Mouse (Mus musculus) c-Kit-positive CD71-negative TER-119-negative erythroid progenitor cells, embryonic 14.5 days (primary cell): ENCODE data around the gene Tube1.
"Not testable (repeated sequence)": the region's sequence is repeated elsewhere in the genome, so short reads cannot be mapped to it uniquely, and the experiment has no call there.

Source experiments
- DNase-seq: peaks from one replicate; pipeline ENCODE4 v3.0.0-alpha.2; 2013; ENCODE audit warnings: low read depth

The Tube1 gene

DNA sequence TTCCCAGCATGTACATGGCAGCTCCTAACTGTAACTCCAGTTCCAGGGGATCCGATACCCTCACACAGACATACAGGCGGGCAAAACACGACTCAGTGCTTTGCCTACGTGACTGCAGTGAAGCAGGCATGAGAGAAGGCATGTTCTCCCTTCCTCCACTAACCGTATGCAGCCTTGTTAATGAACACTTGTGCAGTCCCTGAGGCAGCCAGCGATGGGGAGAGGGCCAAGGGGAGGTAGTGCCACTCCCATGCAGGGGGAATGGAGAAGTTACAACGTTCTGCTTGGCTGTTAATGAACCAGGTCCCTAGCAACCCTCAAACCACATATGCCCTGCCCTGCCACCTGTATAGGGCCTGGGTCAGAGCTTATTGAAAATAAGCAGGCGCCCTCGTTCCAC, 35.9 kb downstream of the Tube1 start:
- no peak for DNase-seq

DNA sequence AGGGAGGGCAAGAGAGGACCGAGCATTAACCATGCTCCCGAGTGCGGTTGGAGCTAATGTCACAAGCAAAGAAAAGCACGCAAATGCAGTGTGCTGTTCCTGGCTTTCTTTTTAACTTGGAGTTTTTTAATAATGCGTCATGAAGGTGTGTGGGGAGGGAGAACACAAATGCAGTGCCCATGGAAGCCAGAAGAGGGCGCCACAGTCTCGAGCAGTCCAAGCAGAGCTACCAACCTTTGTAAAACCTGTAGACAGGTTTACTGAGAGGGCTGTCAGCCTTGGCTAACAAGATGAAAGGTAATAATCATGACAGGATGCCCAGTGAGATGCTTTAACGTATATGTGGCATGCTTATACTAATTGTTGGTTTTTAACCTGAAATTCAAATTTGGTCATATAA, 36.4 kb downstream of the Tube1 start:
- peak; percentile 42 for DNase-seq

DNA sequence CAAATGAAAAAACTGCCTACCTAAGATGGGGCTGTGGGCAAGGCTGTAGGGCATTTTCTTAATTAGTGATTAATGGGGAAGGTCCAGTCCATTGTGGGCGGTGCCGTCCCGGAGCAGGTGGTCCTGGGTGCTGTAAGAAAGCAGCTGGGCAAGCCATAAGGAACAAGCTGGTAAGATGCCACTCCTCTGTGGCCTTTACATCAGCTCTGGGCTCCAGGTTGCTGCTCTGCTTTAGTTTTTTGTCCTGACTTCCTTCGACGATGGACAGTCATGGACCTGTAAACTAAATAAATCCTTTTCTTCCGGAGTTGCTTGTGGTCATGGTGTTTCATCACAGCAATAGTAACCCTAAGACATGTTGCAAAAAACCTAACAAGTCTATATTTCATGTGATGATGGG, 36.9 kb downstream of the Tube1 start:
- DNase-seq: no peak

DNA sequence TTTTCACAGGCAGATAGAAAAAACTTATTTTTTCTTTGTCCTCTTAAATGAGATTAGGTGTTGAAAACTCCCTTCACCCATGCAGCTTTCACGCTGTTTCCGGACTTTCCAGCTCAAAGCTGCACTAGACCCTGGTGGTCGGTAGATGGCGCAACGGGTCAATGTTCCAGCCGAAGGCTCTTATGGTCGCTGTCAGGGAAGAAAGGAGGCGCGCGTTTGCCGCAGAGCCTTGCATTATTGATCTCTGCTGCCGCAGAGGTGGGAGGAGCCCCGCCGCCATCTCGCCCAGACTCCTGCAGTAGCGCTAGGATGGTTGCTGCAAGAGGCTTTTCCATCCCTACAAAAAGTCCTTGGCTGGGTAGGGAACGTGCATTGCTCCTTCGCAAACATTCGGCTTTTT, 37.4 kb downstream of the Tube1 start:
- peak; percentile 85 for DNase-seq

DNA sequence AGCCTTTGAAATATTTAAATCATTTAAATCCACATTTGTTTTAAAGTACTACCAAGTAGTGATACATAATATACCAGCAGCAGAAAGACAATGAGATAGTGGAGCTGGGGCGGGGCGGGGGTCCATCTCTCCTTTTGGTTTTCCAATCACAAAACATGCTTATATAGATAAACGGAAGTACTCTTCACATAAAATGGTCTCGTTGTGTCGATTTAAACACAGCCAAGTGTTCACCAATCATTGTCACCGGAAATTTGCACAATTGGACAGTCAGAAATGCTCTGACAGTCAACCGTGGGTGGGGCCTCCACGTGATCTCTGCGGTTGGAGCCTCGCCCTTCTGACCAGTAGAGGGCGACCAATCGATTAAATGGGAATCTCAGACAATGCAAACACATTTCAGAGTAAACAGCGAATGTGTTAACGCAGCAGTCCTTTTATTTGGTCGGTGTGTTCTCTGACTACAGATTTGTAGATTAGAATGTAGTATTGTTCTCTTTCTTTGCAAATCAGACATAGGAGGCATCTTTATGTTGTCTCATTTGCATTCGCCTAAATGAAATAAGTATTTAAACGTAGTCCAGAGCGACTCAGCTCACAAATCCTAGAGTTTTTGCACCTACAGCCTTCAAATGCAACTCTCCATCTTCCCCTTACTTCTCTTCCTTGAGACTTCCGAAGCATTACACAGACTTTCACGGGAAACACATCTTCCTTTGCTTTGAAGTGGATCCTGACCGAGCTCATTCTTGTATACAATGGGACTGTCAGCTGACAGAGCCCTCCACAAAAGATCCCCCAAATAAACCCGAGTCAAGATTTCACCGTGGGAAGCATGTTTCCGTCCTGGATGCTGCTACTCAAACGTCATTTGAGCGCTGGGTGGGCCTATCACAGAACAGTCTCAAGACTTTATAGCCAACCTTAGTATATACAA, 38.1 kb downstream of the Tube1 start:
- DNase-seq: peak; percentile 84

GRCm38 (mm10) chr10:39172540-39172931, 38.8 kb downstream of the Tube1 start:
- no peak for DNase-seq

DNA sequence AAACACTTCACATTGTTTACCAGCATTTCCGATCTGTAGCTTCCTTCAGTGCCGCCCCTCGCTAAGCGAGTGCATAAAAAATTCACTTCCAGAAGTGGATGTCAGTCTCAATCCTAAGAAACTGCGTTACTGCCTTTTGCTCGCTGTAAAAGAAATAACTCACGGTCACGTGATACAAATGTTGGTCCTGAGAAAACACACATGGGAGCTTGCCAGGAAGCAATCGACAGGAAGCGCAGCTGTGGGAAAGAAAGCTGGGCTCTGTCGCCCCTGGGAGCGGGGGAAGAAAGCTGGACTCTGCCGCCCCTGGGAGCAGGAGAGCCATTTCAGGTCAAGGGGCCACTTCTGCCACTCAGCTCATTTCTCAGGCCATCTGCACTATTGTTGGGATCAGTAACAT, 39.3 kb downstream of the Tube1 start:
- DNase-seq: no peak

DNA sequence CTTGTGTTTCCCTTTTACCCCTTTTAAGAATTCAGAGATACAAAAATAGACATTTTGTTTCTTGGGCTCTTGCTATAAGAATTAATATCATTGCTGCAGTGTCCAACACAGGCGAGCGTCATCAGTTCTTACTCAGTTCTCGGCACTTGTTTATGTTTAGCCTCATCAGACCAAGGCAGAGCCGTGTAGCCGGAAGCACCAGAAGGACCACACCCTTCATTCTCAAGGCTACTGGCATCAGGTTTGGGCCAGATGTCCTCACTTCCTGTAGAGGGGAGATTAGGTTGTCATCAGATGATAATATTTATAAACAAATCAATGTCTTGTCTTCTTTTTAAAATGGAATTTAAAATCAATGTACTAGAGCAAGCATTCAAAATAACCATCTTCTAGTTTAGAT, 43.2 kb downstream of the Tube1 start:
- DNase-seq: no peak

GRCm38 (mm10) chr10:39184864-39185544, 51.2 kb downstream of the Tube1 start:
- no peak for DNase-seq

DNA sequence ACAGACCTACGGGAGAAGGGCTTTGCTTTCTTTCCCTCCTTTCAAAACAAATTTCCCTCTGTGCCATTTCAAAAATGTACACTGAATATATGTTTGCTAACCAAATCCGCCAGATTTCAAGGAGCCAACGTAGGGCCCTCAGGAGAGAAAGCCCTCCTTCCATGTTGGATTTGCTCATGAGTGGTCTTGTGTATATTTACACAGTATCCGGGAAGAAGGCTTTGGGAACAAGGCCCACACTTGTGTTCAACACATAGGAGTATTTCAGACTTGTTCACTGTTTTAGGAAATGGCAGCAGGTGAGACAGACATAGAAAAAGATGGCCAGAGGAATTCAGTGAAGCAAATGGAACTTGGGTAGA, 51.8 kb downstream of the Tube1 start:
- no peak for DNase-seq

DNA sequence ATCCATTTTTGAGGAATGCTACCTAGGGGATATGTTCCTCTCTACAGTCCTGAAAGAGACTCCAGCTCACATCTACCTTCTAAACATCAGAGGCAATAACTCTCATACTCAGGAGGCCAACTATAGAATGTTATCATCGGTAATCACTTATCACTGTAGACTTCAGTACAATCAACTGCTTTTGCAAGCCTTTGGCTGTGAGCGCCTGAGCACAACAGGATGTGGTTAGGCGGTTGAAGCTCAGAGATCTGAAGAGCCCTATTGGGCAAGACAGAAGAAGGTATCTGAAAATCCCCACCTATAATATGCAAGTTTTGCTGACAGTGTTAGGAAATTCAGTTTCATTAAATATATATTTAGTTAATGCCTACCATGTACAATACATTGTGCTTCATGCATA, 58.9 kb downstream of the Tube1 start:
- DNase-seq: no peak

DNA sequence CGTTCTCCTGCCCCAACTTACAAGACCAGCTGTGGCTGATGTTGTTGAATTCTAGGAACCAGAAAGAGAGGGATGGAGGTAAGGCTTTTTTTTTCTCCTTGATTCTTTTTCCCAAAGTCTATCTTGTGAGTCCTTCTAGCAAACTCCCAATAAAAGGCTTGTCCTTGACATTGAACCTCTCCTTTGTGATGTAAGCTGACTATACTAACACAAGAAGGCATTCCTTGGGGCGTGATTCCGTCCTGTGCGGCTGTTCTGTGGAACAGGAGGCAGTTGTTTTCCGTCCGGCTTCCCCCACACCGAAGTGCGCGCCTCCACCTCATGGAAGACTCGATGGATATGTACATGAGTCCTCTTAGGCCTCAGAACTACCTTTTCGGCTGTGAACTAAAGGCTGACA, 64.4 kb downstream of the Tube1 start:
- not testable (repeated sequence) for DNase-seq
